Mouse (Mus musculus): ENCODE data around the gene Fcgr4. TPM values are rescaled to one million over a fixed set of nuclear protein-coding genes. Genes with fewer than 3 reads are reported as not detected.

Fcgr4 gene
- total RNA-seq, 2 experiments from 2014 or later = 0.30 TPM; not detected in 1

- no peak for DNase-seq
Observed at GRCm38 (mm10) chr1:171011733-171012132, 7.0 kb upstream of the Fcgr4 start.

- no peak for DNase-seq
Observed at GRCm38 (mm10) chr1:171016676-171017356, 1.9 kb upstream of the Fcgr4 start.

- no peak for DNase-seq
Observed at GRCm38 (mm10) chr1:171017468-171018158, 1.1 kb upstream of the Fcgr4 start.

- peak in 1 of 2 experiments; percentile 6 for DNase-seq
Observed at GRCm38 (mm10) chr1:171019311-171019950, 711 bp downstream of the Fcgr4 start.

- no peak for DNase-seq
Observed at GRCm38 (mm10) chr1:171031752-171032151, 13.0 kb downstream of the Fcgr4 start.

- no peak for DNase-seq
Observed at GRCm38 (mm10) chr1:171032691-171033090, 14.0 kb downstream of the Fcgr4 start.

- DNase-seq = no peak
Observed at GRCm38 (mm10) chr1:171033196-171033595, 14.5 kb downstream of the Fcgr4 start.

- peak; percentile 89 to 94 for DNase-seq
Observed at GRCm38 (mm10) chr1:171033756-171034155, 15.0 kb downstream of the Fcgr4 start.

- DNase-seq = no peak
Observed at GRCm38 (mm10) chr1:171034201-171034600, 15.5 kb downstream of the Fcgr4 start.

- no peak for DNase-seq
Observed at GRCm38 (mm10) chr1:171035611-171036010, 16.9 kb downstream of the Fcgr4 start.

- DNase-seq = peak; percentile 67 to 81
Observed at GRCm38 (mm10) chr1:171036550-171037324, 18.0 kb downstream of the Fcgr4 start.

- DNase-seq = peak; percentile 79 to 84
Observed at GRCm38 (mm10) chr1:171037861-171038721, 19.4 kb downstream of the Fcgr4 start.

GRCm38 (mm10) chr1:171039135-171039534 is 20.4 kb downstream of the Fcgr4 start:
- DNase-seq = no peak

GRCm38 (mm10) chr1:171039880-171040279 is 21.2 kb downstream of the Fcgr4 start:
- no peak for DNase-seq

GRCm38 (mm10) chr1:171043594-171044153 is 25.0 kb downstream of the Fcgr4 start:
- no peak for DNase-seq

- DNase-seq = peak; percentile 83 to 87
Observed at GRCm38 (mm10) chr1:171044365-171045078, 25.8 kb downstream of the Fcgr4 start.

GRCm38 (mm10) chr1:171045079-171045465 is 26.4 kb downstream of the Fcgr4 start:
- DNase-seq = no peak

- DNase-seq = no peak
Observed at GRCm38 (mm10) chr1:171046501-171046900, 27.8 kb downstream of the Fcgr4 start.

- DNase-seq = no peak
Observed at GRCm38 (mm10) chr1:171049263-171049662, 30.5 kb downstream of the Fcgr4 start.

- DNase-seq = no peak
Observed at GRCm38 (mm10) chr1:171050774-171051173, 32.1 kb downstream of the Fcgr4 start.

GRCm38 (mm10) chr1:171053305-171053704 is 34.6 kb downstream of the Fcgr4 start:
- DNase-seq = no peak
